Mouse (Mus musculus) induced T-regulatory cell, adult 2 months (primary cell): Measurements from ENCODE around the gene Tff1.

Experiments
- DNase-seq: peaks from one replicate; pipeline ENCODE4 v3.0.0-alpha.2; 2012; ENCODE audit warnings: low read depth

Gene Tff1

DNA sequence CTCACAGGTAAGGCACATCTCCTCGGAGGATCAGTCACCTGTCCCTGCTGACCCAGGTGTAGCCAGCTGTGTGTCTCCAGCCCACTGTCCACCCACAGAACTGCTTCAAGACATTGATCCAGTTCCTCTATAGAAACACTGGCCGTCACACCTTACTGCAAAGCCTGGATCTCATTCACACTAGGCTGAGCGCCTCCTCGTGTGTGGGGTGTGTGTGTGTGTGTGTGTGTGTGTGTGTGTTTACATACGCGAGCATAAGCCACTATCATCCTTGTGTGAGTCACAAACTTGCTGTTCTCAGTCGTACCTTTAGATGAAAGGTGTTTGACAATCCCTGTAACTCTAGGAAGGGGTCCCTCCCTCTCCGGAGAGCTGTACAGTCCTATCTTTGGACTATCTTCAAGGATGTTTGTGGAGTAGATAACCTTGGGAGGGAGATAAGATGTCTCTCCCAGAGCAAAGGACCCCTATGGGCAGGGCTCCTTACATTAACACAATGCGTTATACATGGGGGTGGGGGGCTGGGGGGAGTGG is 12.0 kb downstream of the Tff1 start:
- no peak for DNase-seq

DNA sequence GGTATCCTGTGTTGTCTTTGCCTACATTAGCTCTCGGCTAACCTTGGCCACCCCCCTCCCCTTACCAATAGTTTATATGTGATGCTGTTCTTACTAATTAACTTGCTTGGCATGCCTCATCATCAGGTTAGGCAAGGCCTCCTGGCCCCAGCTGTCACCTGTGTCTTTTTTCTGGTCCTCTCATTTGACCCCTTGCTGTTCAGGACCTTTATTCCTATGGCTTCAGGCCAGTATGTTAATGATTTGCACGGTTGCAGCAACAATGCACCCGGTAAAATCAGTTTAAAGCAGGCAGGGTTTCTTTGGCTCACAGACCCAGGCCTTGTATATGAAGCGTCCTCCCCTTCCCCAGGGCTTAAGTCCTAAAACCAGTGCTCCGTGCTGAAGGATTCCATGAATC is 12.6 kb downstream of the Tff1 start:
- DNase-seq = no peak

DNA sequence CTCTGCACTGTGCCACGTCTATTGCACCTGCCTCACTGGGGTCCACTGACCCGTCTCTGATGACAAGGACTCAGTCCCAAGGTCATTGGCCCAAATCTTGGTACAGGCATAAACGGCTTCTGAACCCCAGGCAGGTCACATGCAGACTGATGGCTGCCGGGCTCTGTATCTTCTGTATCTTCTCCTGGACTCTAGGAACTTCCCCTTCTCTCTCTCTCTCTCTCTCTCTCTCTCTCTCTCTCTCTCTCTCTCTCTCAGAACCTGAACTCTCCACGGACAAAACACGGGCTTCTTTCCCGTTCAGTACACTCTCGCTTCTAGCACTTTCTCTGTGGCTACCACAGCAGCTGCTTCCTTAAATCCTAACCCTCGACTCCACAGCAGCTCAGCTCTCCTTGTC is 19.1 kb downstream of the Tff1 start:
- DNase-seq = no peak

DNA sequence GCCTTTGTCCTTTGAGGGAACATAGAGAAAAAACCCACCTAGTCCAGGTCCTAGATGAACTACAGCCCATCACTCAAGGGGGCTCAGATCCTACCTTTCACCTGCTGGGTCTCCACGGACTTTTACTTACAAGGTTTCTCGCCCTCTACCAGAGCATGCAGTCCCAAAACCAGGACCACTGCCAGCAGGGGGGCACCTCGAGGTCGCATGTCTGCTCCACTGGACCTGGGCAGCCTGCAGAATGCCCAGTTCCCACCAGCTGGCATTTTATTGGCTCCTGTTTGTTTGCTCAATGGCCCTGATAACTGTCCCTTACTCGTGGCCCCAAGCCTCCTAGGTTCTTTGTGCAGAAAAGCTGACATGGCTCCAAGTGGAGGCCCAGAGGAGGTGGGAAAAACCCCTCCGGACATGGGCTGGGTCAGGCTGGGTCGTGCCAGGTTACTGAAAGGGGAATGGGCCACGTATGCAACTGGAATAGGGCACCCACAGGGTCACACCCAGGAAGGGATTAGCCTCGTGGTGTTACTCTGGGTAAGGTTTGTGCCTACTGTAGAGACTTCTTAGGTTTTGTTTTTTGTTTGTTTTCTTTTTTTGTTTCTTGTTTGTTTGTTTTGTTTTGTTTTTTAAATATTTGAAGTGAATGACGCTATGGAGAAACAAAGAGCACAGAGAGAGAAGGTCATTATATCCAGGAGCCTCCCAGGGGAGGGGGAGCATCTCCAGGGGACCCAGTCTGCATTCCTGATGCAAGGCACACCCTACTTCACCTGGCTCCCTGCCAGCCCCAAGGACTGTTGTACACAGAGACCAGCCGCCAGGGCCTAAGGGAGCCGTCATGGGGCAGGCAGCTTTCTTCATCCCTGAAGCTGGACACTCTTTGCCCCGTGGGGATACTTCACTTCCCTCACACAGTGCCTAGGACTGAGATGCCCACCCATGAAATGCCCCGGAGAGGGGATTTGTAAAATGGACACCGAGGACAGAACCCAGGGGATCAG is 20.7 kb downstream of the Tff1 start, which contains the start of gene Tff2:
Gene Tff2 (minus strand): TSS at position 243 of the 998 bp plus-strand sequence.
- no peak for DNase-seq

DNA sequence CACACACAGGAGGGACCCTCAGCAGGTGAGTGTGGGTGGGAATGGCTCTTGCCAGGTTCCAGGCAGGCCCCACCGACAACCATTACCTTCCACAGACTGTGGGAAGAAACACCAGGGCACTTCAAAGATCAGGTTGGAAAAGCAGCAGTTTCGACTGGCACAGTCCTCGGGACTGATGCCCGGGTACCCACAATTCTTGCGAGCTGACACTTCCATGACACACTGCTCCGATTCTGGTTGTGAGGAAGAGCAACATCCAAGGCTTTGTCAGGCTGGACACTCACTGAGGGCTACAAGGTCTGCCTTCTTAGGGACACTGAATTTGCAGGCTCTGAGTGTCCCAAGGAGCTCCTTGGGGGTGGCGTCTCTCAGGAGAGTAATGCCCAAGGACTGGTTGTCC is 23.0 kb downstream of the Tff1 start:
- DNase-seq = no peak

DNA sequence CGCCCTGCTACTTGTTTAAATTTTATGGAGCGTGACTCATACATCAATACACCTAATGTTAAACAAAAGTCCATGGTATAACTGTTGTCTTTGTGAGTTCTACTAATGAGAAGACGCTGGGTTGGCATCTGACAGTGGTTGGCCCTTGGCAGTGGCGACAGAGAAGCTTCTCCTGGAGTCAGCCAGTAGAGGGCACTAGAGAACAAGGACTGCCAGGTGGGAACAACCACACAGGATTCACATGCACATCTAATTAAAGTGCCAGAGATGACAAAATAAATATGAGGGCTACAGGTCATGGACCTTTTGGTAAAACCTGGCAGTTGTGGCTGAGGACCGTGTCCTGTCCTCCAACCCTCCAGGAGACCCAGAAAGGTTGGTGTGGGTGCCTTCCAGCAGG is 26.7 kb downstream of the Tff1 start:
- DNase-seq = peak; percentile 87

DNA sequence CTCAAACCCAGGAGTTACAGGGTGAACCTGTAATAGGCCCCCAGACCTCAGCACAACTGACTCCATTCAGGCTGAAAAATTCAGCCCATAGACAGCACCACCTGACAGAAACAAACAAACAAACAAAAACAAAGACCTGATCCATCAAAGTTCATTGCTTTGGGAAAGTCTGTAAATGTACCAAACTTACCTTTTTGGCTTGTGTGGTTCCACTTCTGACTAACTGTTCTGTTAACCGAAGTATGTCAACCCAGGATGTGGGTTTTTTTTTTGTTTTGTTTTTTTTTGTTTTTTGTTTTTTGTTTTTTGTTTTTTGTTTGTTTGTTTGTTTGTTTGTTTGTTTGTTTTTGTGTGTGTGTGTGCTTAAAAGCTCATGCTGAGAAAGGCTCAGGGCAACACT is 28.3 kb downstream of the Tff1 start:
- DNase-seq = peak; percentile 57

DNA sequence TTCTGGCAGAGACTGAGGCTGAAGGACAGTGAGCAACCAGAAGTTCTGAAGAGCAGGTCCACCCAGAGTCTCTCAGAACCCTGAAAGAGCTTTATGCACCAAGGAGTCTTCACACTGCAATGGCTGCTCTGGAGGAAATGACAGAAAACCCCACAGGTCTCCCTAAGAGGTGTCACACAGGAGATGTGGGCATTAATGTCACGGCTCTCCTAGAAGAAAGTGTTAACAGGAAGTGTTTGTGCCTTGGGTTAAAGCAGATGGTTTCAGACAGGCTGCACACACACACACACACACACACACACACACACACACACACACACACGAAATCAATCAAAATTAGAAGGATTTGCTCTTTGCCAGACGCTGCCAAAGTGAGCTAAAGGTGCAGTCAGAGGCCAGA is 28.8 kb downstream of the Tff1 start:
- DNase-seq = peak; percentile 58

DNA sequence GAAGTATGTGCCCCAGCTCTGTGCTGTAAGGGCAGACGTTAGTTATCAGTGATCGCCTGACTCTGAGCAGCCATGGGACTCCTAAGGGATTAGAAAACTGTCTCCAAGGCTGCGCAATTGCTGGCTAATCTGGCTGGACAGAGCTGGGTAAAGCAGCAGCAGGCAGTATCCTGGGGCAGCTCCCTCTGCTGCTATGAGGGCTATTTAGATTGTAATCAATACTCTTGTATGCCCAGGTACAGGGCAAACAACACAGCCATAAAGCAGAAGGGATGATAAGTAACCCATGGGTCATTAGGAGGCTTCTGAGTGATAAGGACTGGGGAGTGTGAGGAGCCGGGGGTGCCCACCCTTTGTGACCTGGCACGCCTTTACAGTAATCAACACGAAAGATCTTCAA is 30.2 kb downstream of the Tff1 start:
- DNase-seq = no peak

DNA sequence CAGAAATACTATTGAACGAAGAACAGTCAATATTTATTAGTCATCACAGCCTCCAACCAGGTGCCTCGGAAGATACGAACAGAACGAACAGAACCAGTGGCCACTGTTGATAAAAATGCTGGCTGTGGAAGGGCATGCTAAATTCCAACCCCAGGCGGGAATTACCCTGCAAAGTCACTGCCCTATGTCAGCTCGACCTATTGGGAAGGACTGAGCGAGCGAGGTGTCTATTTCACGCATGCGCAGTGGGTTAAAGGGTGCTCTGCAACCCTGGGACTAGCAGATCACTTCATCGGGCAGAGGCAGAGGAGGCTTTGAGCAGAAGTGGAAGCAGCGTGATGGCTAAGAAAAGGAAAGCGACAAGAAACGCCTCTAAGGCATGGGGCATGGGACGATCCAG is 31.3 kb downstream of the Tff1 start:
- no peak for DNase-seq

DNA sequence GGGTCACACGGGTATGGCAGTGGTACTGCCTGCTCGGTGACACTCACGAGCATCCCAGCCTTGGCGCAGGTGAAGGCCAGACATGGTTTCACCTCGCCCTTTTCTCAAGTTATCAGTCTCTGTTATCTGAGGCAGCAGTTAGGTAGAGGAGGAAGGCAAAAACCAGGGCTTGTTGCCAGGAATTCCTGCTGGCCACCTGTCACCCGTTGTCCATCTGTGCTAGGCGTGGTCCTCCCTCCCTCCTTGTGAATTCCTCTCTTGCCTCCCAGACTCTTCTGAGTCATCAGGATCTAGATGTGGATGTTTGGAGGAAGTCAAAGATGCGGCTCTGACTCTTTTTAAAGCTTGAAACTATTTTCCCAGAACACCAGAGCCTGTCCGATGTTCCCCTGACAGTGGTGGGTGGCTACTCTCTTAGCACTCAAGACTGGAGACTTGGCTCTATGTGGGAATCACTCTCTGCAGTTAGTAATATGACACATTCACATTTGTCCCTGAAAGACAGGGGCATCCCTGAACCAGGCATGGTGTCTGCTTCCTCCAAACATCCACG is 33.7 kb downstream of the Tff1 start:
- no peak for DNase-seq

DNA sequence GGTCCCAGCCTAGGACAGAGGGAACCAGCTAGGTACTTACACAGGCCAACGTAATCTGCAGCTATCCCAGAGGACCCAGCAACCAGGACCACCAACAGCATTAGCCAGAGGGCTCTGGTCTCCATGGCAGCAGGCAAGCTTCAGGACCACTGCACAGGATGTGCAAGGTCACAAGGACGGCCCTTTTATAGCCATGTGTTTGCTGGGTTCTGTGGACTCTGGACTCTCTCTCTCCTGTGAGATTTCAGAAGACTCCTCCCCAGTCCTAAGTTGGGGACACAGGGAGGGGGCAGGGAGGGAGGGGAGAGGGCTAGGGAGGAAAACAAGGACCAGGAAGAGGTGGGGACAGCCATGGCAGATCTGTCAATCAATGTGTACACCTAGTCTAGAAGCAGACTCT is 35.6 kb downstream of the Tff1 start, which contains the start of gene Tff3:
Gene Tff3 (minus strand): TSS at position 195 of the 400 bp plus-strand sequence.
- no peak for DNase-seq

DNA sequence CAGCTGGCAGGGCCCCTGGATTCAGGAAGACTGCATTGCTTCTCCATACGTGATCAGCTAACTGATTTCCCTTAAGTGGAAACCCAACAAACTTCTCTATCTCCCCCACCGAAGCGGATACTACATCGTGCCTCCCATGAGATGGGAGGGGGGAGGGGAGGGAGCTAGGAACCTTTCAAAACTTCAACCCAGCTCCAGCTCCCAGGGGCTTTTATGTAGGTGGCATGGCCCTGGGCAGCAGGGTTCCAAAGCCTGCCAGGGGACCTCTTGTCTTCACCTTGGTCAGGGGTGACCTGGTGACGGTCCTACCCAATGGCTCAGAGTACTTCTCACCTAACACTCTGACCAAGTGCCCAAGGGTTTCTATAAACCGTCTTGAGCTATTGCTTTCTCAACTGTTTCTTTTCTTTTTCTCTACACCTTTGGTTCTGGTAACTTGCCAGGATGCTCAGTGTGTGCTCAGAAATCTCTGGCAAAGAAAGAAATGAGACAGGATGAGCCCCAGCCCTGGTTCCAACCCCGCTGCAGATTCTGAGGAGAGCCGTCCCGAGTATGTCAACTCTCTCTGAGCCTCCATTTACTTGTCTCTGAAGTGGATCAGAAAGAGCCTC is 36.3 kb downstream of the Tff1 start:
- DNase-seq = no peak

DNA sequence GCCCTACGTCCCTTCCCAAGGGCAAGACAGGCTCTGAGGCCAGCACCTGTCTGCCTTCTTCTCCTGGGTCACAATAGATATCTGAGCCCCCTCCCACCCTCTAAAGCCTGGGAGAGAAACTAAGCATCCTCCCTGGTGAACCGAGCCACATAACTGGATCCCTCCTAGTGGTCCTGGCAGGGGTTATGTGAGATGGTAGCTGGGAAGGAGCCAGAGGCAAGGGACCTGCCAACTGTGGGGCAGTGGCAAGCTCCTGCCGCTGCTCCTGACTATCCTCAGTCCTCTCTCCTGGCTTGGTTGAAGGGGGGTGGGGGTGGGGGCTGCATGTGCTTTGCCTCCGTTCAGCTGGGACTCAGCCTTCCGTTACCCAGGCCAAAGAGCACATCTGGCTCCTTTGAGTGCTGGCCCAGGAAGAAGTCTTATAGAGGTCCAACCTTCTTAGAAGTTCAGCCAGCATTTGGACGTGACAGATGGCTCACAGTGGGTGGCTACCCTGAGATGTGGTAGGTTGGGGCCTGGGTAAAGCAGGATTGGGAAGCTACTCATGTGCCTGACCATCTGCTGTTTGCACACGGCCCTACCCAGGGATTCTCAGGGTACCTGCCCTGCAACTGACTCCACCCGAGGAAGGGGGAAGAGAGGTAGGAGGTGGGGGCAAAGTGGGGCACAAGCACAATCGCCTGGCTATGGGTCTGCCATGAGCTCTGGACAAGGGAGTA is 39.4 kb downstream of the Tff1 start:
- DNase-seq = no peak

DNA sequence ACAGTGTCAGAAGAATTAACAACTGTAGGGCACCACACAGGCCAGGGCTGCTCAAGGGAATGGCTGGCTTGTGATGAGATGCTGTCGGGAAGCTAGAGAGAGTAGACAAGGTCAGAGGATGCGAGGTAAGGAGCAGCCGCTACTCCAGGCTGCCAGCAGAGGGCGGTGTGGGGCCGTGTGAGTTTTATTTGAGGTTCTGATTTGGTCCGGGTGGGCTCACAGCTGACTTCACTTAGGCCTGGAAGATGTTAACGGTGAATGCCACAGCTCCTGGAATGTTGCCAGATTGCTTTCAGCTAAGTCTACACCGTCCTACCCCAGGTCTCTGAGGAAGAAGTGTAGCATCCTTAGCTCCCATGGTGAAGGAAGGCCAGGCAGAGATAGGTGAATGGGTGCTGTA is 43.1 kb downstream of the Tff1 start:
- DNase-seq = peak; percentile 84

DNA sequence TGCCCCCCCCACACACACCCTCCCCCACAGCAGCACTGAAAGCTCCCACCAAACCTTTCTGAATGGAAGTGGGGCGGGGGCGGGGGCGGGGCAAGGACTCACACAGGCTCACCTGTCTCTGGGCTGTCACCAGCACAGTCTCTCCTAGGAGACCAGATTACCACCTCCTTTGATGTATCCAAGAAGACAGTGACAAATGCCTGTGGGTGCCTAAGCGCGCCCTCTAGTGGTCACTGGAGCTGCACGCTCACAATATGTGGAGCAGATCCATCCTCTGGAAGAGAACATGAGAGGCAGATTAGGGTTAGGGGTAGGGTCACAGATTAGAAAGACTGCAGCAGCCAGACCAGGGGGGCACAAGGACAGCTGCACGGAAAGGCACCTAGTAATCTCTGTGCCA is 45.6 kb downstream of the Tff1 start:
- peak; percentile 90 for DNase-seq

DNA sequence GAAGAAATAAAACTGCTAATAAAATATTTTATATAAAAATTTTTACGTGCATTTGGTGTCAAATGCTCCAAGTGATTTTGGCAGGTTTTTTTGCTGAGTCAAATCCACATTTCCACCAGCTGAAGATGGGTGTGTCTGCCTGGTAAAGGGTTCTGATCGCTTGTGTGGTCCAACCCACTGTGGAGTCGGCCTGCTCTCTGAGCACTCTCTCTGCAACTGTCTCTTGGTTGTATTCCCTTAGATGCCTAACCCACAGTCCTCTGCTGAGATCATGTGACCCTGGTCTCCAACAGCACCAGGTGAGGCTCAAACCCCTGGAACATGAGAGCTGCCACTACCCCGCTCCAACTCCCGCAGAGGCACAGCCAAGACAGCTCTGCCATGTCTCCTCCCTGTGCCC is 47.1 kb downstream of the Tff1 start:
- no peak for DNase-seq

DNA sequence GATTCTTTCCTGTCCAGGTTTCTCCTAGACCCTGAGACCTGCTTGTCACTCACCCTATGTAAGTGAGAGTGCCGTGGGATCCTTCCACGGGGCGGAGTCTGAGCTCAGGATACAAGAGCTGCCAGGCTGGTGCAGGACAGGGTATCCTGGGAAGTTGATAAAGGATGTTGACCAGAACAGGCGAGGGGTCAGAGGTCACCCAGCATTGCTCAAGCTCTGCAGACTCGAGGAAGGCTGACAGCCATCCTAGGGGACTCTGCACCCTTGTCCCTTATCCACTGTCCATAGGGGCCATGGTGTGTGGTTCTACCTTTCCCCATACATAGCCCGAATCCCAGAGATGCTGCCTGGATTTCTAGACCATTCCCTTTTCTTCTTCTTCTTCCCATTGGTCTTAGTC is 49.0 kb downstream of the Tff1 start:
- no peak for DNase-seq

DNA sequence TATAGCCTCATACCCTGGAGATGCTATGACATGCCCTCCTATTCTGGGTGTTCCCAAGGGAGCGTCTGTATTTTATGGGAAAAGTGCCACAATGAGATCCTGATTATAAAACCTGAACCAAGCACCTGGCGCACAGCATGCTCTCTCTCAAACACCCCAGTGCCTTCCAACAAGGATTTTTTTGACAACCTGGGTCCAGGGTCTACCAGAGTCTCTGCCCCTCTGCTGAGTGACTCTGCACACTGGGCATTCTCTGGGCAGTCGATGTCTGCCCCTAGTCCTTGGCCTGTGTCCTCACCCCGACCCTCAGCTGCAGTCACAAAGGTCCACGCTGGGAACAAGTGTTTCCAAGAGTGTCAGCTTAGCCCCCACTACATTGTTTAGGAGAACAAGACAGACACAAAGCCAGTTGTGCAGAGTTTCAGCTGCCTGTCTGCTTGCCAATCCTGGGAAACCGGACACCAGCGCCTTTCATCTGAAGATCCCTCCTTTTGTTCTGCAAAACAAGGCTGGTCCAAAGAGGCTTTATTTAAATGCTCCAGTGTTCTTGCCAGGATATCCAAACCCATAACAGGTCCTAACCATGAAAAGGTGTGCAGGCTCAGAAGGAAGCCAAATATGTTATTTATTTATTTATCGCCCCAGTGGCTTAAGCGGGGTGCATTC is 51.8 kb downstream of the Tff1 start:
- no peak for DNase-seq
